Mouse (Mus musculus) cerebellum, postnatal 25 days (tissue): Measurements from ENCODE around the gene Skap1.
A peak's percentile ranks its signal among the peaks of the same experiment; 100 is the strongest.

Experiments used
- DNase-seq, 2 experiments: peaks; one replicate each; pipeline ENCODE4 v3.0.0; 2021; ENCODE audit warnings: mixed read lengths in 2 of 2

Skap1 gene

GRCm38 (mm10) chr11:96788871-96789795, 324.7 kb downstream of the Skap1 start, which contains the start of gene Cbx1:
Gene Cbx1, plus strand, starts transcription at chr11:96789127.
- DNase-seq, result peak; percentile 90 to 93

DNA sequence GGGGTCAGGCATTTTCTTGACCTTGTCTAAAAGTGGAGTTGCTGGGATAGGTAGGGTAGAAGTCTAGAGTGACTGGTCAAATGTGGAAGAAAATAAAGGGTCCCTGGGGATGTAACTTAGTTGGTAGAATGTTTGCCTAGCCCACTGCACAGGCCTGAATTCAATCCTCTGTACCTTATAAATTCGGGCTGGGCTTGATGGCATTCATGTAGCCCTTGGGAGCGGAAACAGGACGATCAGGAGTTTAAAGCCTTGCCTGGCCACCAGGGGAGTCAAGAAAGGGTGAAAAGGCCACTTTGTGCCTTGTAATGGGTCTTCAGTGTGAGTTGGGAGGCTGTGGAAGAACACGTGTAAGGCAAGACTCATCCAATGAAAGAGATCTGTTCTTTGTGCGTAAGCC, 325.6 kb downstream of the Skap1 start:
- no peak for DNase-seq

- DNase-seq, result no peak
Observed at GRCm38 (mm10) chr11:96790681-96791080, 326.3 kb downstream of the Skap1 start.

DNA sequence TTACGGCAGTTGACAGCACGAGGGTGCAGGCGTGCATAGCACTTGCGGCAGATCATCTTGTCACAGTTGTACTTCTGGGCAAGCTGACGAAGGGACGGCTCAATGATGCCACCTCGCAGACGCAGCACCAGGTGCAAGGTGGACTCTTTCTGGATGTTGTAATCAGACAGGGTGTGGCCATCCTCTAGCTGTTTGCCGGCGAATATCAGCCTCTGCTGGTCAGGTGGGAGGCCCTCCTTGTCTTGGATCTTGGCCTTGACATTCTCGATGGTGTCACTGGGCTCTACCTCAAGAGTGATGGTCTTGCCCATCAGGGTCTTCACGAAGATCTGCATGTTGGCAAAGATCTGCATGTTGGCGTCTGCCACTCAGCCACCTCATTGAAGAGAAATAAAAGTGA, 331.1 kb downstream of the Skap1 start:
- no peak for DNase-seq

- no peak for DNase-seq
Observed at GRCm38 (mm10) chr11:96796081-96796480, 331.7 kb downstream of the Skap1 start.

DNA sequence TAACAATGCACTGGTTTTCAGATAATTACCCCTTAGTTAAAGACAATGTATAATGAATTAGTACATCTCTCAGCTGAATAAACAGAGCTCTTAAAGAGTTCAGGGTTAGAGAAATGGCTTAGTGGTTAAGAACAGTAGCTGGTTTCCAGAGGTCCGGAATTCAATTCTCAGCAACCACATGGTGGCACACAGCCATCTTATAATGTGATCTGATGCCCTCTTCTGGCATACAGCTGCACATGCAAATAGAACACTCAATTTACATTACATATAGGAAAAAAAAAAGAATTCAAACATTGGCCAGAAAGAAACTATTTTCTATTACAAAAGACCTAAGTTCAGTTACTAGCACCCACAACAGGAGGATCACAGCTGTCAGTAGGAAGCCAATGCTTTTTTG, 332.2 kb downstream of the Skap1 start:
- DNase-seq, result no peak

- no peak for DNase-seq
Observed at GRCm38 (mm10) chr11:96799511-96799910, 335.1 kb downstream of the Skap1 start.

DNA sequence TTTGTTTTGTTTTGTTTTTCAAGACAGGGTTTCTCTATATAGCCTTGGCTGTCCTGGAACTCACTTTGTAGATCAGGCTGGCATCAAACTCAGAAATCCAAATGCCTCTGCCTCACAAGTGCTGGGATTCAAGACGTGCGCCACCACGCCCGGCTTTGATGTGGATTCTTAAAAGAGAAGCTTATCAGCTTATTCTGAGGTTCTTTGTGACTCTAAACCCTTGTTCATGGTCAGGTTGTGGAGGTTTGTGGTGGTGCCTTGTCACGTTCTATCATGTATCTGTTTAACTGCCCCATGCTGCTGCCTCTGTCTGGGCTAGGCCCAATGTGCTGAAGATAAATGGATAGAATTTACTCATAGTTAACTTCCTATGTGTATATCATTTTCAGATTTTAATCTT, 341.2 kb downstream of the Skap1 start:
- no peak for DNase-seq

GRCm38 (mm10) chr11:96808066-96808465, 343.7 kb downstream of the Skap1 start:
- no peak for DNase-seq
